Mouse (Mus musculus): ENCODE data around the gene Nelfe.
A peak's percentile ranks its signal among the peaks of the same experiment; 100 is the strongest.

Gene Nelfe

GRCm38 (mm10) chr17:34847615-34848014 lies 2.6 kb upstream of the Nelfe start:
- no peak for DNase-seq

DNA sequence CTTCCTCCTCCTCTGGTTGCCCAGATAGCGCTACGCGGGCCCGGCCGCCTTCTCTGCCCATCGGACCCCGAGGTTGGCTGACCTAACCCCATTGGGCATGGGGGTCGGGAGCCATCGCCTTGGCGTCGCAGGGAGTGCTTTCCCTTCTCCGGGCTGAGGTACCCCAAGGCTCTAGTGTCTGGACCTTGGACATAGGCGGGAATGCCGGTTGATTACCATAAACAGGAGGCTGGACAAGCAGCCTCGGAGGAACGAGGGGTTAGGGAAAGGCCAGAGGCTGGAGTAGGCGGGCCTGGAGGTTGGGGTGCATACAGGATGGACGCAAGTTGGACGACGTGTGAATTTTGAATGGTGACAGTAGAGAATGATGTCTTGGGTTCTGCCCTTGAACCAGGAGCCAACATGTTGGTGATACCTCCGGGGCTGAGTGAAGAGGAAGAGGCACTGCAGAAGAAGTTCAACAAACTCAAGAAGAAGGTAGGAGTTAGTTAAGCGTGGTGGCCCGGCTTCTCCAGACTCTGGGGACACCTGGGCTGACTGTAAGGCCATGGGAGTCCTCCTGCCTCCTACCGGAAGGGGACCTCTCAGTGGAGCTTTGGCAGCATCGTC lies 430 bp downstream of the Nelfe start:
- no peak for DNase-seq

DNA sequence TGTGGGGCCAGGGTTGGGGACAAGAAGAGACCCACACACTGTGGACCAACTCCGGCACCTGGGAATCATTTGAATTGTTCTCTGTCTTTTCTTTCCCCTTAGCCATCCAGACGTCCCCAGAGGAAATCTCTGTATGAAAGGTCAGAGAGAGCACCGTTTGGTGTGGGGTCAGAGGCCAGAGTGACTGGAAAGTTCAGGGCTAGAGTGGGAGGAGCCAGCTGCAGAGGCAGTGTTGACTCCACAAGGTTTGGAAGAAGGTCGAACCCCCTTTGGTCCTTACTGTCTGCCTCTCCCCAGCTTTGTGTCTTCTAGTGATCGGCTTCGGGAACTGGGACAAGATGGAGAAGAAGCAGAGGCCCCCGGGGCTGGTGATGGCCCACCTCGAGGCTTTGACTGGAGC lies 3.3 kb downstream of the Nelfe start:
- DNase-seq, result no peak

DNA sequence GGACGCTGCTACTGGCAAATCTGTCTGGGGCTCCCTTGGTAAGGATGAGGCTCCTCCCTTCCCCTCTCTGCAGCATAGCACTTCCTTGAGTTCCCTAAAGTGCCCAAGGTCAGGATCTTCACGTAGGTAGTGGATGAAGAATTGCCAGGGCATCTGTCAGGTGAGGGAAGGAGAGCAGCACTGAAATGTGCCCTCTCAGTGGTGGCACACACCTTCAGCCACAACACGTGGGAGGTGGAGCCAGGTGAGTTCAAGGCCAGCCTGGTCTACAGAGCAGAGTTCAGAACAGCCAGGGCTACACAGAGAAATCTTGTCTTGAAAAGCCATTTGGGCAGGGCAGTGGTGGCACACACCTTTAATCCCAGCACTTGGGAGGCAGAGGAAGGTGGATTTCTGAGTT lies 4.6 kb downstream of the Nelfe start:
- no peak for DNase-seq

DNA sequence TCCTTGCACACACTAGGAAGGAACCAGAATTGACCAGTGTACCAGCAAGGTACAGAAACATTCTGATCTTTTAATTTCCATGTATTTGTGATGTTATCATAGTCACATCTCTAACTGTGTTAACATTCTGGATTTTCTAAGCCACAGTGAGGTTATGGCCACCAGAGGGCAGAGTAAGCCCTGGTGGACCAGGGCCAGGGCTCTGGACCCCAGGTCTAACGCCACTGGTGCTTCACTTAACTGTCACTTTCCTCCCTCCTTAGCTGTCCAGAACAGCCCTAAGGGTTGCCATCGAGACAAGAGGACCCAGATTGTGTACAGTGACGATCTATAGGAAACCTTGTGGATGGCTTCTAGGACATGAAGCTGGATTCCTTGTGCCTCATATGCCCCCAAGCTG lies 5.6 kb downstream of the Nelfe start:
- DNase-seq, result peak; percentile 75 to 81

- DNase-seq, result no peak
Measured at GRCm38 (mm10) chr17:34858670-34859069, 8.5 kb downstream of the Nelfe start.

- DNase-seq, result no peak
Measured at GRCm38 (mm10) chr17:34860514-34860913, 10.3 kb downstream of the Nelfe start.

- no peak for DNase-seq
Measured at GRCm38 (mm10) chr17:34861704-34862415, 11.7 kb downstream of the Nelfe start.

GRCm38 (mm10) chr17:34862416-34863081 lies 12.4 kb downstream of the Nelfe start, which contains the start of gene Cfb:
Gene Cfb, minus strand, starts transcription at chr17:34862518.
- no peak for DNase-seq

DNA sequence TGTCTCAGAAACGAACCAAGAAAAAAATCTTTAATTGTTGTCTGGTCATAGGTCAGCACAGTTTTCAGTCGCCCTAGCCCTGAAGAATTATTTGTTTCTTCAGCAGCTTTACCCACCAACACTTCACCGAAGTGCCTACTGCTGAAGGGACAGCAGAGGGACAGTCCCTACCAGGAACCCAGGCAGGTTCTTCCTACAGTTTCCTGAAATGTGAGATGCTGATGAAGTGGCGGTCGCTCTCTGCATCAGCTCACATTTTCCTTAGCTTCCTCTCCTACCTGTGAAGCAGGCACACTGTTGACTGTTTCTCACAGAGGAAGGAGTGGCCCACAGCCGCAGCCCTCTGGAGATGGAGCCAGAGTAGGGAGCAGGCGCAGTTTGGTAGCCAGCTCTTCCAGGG lies 15.8 kb downstream of the Nelfe start:
- DNase-seq, result no peak

GRCm38 (mm10) chr17:34874321-34874720 lies 24.1 kb downstream of the Nelfe start:
- no peak for DNase-seq

DNA sequence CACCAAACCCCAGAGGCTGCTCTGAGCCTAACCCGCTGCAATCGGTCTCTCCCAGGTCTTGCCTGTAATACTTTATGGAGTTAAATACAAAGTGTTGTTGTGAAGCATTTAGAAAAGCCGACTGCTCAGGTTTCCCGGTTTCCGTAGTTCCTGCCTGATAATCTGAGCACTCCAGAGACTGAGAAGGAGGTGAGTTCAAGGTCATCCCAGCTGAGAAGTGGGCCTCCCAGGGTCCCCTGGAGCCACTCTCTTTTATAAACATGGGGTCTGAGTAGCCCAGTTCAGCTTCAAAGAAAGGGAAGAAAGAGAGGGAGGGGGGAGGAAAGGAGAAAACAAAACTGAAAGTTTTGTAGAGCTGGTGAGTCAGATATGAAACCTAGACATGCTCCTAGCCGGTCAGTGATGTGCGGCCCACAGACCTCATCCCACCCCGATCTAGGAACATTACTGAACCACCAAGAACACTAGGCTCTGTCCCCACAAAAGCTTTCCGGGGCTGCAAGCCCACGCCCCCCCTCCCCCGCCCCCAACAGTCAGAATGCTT lies 29.2 kb downstream of the Nelfe start, which contains the start of gene Zbtb12:
Gene Zbtb12, plus strand, starts transcription at position 148 of the 544 bp plus-strand sequence.
- DNase-seq, result no peak

- DNase-seq, result no peak
Measured at GRCm38 (mm10) chr17:34881166-34881565, 31.0 kb downstream of the Nelfe start.

GRCm38 (mm10) chr17:34881683-34882310 lies 31.6 kb downstream of the Nelfe start, which contains the start of gene Gm20547:
Gene Gm20547, minus strand, starts transcription at chr17:34882042.
- no peak for DNase-seq

- DNase-seq, result no peak
Measured at GRCm38 (mm10) chr17:34883332-34883731, 33.1 kb downstream of the Nelfe start.

- no peak for DNase-seq
Measured at GRCm38 (mm10) chr17:34884704-34885103, 34.5 kb downstream of the Nelfe start.

DNA sequence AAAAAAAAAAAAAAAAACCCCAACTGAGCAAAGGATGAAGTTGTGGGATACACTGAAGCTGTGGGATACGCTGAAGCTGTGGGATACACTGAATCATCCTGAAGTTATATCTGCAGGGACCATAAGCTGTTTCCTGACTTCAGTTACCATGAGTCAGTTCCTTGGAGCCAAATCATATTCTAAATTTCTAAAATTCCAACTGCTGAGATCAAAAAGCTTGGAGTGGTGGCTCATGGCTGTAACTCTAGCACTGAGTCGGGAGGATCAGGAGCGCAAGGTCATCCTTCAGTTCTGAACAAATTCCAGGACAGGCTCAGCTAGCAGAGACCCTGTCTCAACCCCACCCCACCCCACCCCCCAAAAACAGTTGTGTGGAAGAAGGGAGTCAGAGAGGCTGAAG lies 35.4 kb downstream of the Nelfe start:
- DNase-seq, result no peak

DNA sequence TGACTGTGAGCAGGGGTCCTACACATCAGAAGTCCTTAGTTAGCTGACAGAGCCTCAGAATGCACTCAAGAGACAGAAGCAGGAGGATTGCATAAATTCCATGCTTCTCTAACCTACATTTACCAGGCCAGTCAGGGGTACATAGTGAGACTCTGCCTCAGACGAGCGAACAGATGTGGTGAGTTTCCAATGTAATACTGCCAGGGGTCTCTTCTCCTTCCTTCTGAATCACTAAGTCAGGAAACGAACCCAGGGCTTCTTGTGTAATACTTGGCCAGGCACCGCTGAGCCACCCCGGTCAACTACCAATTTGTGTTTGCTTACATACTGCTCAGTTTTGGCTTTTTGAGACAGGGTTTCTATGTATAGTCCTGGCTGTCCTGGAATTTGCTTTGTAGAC lies 37.8 kb downstream of the Nelfe start:
- no peak for DNase-seq

GRCm38 (mm10) chr17:34890074-34890743 lies 40.0 kb downstream of the Nelfe start:
- no peak for DNase-seq

DNA sequence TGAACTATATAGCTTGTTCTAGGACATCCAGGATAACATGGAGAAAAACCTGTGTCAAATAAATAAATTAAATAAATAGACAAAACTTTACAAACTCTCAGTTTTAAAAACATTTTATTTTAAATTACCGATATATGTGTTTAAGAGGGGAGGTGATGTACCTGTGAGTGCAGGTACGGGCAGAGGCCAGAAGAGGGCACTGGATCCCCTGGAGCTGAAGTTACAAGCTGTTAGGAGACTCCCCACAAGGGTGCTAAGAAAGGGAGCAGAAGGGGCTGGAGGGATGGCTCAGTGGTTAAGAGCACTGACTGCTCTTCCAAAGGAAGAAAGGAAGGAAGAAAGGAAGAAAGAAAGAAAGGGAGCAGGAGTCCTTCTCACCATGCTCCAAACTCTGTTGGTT lies 41.2 kb downstream of the Nelfe start:
- DNase-seq, result no peak

DNA sequence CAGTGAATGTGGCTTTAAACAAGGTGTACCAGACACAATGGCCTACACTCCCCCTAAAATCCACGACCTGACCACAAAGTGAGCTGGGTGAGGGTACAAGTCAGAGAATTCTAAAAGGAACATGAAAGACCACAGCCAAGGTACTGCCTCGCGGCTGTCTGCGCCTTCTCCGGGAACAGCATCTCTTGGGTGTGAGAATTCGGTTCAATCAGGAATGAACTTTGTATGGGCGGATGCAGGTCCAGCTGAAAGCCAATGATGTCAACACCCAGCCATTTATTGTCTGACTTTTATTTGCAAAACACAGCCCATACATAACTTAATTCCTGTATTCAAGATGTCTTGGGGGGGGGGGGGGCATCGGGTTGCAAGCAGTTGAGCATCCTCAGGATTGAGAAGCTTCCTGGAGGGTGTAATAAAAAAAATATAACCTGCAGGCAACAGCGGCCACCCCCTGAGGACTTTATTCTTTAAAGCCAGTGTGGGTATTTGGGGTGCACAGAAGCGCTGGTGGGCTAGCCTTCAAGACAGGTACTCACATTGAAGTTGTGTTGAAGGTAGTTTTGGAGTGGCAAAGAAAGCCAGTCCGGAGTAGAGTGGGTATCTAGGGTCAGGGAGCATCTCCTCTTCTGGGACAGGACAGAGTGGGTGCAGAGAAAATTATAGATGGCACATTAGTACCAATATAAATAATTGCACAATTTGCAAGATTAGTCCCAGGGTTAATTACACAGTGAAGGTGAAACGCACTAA lies 43.1 kb downstream of the Nelfe start:
- DNase-seq, result no peak
